Mouse (Mus musculus) adrenal gland, postnatal 25 days (tissue): ENCODE results near the gene Epha5. TPM values are rescaled to one million over a fixed set of nuclear protein-coding genes. Genes with fewer than 3 reads are reported as not detected.

Experiments
- DNase-seq: peaks from one replicate; pipeline ENCODE4 v3.0.0; 2021; ENCODE audit warnings: mixed read lengths
- long read RNA-seq: library from polyadenylated mRNA; stranded (forward); transcript quantifications from one replicate; pipeline ENCODE4 v2.0.0, GENCODE M21; 2021
- total RNA-seq: library from RNA; stranded (reverse); gene quantifications from 2 replicates; pipeline ENCODE4 v1.2.3, GENCODE M21; 2021

Gene Epha5
- total RNA-seq = 2.9 and 4.5 TPM in 2 replicates
- long read RNA-seq, partial matches to known transcripts = 0 of 2 reads
- long read RNA-seq, other reads (novel, unspliced or antisense) = 2 of 2 reads

DNA sequence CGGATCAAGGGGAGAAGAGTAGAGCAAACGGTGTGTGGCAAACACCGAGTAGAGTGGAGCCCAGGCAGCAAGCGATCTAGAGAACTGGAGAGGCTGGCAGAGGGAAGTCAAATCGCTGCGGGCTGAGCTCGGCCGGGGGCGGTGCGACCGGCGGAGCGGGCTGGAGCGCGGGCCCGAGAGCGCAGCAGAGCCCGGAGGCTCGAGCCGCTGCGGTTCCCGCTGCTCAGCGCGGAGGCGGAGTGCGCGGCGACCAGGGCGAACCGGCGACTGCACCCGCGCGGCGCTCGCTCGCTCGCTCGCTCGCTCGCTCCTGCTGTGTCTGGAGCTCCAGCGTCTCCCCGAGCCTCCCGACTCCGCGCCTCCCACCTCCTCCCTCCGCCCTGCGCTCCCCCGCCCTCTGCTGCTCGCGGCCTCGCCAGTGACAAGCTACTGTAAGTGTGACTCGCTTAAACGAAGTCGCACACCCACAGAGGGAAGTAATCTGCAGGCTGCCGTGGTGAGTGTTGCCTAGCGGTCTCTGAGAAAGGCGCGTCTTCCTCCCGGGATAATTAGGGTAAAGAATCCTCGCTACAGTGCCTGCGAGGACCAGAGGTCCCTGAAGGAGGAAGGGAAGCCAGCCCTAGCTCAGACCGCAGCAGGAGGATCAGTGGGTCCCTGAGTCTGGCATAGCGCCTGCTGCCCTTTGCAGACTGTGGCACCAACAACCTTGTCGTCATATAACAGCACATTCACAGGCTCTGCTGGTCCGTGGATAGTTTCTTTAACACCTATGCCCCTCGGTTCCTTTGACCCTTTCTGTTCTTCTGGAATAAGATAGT, at the start of gene Epha5:
Gene Epha5 (minus strand): TSS at position 321 of the 818 bp plus-strand sequence.
- DNase-seq = peak; percentile 64

DNA sequence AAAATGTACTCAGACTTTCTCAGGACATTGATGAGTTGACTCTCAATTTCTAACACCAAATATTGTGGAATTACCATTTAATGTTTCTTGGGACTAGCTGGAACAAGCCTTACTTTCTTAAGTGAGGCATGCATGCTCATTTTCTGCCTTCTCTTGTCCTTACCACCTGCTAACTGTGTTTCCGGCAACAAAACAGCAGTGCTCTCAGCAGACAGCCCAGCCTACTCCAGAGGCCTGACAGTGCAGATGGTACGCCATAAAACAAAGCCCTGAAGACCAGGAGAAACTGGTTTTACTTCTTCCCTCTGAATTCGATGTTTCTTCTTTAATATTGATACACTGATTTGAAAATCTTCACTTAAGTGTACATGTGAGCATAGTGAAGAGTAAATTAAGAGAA, 39.0 kb upstream of the Epha5 start:
- no peak for DNase-seq

DNA sequence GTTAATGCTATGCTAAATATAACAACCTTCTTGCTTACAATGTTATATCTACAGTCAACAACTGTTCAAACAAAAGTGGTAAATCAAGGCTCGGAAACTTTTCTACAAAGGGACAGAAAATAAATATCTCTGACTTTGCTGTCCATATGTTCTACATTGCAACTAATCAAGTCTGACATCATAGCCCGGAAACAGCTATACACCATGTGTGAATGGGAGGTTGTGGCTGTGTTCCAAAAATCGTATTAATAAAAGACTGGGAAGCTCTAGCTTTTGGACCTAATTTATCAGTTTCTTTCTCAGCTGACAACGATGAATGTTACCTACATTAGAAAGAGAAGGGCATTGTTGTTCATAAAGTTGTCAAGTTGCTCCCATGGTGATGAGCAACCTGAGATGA, 37.5 kb upstream of the Epha5 start:
- no peak for DNase-seq

DNA sequence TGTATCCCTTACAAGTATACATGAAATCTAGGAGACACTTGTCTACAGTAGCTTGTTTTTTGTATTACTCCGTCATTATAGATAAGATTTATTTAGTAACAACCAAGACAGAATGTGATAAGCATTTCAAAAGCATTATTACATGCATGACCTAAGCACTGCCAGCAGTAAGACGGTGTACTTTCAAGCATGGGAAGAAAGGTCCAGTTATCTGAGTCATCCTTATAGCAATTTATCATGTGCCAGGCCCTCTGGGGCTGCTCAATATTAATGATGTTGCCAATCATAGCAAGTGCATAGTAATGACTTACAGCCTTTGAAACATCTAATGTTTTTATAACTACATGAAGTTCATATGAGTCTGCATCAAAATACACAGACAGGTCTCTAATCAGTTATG, 36.7 kb upstream of the Epha5 start:
- no peak for DNase-seq

DNA sequence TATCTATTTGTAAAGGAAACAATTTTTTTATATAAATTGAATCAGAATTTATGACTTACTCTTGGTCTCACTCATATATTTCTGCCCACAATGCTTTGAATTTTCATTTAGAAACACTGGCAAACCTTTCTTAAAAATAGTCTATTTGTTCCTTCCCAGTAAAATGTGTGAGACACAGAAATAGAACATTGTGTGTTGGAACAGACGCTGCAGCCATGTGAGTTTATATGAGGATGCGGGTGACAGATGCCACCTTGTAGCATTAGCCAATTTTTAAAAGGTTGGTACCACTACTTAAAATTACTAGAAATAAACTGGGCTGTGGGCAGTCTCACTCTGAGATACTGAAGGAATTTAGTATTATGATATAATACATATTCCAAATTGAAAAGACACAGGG, 23.1 kb upstream of the Epha5 start:
- no peak for DNase-seq

DNA sequence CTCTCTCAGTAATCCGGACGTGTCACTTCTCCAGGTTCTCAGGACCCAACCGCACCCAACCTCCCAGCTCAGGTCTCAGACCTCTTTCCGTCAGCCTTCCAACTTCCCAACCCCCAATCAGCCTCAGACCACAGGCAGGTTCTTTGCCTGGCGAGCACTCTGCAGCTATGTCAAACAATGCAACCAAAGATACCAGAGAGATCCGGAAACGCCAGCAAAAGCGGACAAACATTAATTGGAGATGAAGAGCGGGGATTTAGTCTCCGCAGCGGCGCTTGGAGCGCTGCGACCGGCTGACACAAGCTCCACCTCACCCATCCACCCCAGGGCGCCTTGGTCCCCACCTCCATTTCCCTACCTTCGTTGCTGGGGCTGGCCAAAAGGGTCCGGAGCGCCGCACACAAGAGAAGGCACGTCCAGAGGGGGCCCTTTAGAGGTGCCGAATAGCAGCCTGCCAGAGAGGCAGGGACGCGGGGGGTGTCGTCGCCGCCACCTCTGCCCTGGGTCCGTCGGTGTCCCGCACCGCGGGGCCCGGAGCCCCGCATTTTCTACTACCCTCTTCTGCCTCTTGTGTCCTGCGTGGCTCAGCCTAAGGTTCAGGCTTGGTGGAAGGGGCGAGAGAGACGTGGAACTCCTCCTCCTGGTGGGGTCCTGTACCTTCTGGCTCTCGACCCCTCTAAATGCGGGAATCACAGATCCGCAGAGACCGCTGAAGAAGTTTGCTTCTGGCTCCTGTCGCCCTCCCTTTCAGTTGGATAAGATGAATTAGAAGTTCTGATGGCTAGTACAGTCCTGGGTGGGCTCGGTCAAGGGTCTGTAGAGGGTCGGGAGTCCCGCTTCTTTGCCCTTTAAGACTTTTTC, 991 bp downstream of the Epha5 start:
- DNase-seq = no peak

DNA sequence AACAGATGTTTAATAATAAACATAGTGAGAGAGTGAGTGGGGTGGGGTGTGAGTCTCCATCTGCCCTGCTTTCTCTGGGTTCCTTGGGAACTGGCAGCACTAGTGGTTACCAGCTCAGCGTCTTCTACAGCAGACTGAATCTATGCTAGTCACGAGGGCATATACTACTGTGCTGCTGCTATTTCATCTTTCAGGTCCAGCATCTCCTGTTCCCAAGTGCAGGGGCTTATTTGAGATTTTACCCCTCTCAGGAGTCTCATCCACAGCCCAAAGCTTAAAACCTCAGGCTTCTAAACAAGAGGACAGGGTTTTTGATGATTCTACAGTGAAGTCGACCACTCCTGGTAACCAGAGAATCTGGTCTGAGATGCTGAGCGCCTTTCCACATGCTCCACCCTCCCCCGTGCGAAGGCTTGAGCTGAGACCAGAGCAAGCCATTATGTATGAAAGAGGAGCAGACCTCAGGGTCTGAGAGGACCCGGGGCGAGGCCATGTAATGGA, 2.2 kb downstream of the Epha5 start:
- DNase-seq = no peak

DNA sequence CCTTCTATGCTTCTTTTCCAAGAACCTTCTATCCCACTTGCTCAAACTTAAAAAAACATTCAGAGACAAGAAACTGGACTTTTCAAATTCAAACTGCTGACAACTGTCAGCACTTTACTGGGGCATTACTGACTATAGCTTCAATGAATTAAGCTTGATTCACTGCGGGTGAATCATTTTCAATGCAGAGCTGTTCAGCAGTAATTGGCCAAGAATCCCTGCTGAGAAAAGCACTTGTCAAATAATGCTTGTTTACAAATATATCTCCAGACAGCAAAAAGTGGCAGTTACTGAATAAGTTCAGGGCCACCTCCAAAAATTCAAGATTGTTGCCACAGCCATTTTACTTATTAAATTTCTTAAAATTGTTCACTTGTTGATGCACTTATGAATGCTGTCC, 4.2 kb downstream of the Epha5 start:
- no peak for DNase-seq

DNA sequence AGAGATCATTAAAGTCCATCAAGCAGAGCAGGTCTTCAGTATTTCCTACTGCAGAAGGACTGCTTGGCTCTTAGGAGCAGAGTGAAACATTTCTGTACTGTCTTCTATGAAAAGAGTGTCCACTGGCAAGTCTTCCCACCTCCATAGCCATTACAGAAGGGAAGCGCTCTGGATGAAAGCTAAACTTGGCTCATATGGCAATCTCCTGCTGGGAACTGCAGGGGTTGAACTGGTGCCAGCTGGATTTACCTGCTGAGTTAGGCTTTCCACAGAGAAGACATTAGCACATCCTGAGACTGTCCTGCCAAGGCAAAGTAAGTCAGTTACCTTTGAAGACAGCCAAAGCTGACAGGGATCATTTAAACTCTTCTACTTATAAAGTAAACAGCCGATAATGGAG, 8.8 kb downstream of the Epha5 start:
- DNase-seq = no peak

DNA sequence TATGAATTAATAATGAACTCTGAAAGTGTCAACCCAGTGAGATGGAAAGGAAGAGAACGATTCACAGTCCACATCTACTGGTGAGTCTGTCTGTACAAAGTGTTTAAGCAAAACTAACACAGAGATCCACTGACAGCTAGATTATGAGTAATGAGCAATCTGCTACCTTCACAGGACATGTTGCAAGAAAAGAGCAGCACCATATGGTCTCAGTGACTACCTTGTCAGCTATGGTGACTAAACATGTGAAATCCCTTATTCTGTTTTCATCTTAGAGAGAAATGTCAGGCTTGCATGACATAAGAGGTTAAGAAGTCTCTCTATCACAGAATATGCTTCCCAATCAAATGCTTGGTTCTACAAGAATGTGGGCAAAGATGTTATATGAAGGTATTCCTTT, 20.1 kb downstream of the Epha5 start:
- DNase-seq = no peak

DNA sequence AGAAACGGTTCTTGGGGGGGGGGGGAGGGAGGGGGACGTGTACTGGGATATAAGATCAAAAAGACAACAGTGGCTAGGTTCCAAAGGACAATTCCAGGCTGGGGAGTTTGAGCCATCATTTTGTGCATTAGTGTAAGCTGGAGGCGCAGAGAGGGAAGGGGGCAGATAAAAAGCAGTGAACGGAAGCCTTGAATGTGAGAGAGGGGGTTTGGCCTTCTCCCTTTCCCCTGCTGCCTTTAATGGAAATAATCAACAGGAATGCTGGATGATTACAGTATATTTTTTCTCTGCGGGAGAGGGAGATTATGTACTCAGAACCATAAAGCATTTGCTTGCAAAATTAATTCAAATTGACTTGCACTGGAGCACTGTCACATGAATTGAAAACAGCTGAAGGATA, 51.8 kb downstream of the Epha5 start:
- DNase-seq = no peak

DNA sequence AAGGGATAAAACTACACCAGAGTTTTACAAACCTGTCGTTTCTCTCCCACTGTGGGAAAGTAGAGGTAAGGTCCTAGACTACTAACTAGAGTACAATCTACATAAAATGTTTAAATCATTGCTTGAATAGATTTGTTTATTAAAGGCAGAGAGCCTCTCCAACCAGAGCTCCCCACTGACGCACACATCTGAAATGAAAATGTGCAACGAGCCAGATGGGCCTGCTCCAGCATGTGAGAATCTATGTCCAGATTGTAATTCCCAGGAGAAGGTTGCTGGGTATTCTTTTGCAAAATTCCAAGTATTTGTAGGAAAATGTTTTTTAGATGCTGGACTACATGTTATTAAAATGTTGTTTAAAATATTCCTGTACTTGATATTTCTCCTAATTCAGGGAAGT, 57.8 kb downstream of the Epha5 start:
- DNase-seq = no peak

DNA sequence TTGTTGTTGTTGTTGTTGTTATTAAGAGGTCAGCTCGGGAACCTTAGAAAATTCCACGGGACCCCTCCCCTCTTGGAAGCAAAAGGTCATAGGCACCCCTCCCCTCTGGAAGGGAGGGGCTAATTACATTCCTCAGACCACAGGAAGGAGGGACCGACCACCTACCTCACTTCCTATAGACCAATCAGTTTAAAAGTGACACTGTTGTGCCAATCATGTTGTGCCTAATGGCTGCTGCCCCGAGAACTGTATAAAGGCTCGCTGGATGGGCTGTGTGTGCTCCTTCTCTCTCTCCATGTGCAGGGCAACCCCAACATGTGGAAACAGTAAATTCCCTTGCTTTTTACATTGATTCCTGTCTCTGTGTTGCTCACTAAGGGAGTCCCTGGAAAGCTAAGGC, 64.1 kb downstream of the Epha5 start:
- DNase-seq = no peak

DNA sequence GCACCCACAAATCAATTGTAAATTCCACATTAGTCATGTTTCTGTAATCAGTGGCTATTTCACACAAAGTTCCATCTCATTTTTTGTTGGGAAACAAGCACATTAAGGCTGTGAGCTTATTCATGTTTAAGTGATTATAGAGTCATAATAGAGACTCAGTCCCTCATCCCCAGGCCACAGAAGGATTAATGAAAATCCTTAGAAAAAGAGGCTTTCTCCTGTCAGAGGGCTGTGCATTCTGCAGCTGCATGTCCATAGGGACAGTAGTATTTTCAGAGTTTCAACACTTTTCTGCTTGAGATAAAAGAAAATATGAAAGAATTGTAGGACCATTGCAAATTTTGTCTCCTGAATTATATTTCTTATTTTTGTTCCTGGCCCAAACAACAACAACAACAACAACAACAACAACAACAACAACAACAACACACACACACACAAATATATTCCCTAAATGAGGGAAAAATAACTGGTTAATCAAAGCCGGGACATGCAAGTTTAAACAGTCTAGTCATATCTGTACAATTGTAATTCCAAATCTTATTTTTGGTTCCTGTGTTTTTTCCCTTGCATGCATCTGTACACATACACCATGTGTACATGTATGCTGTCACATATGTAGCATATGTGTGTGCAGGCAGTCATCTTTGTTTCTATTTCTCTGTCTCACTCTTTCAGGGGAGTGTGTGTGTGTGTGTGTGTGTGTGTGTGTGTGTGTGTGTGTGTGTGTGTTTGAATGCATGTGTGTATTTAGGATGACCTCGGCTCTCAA, 70.3 kb downstream of the Epha5 start:
- no peak for DNase-seq

DNA sequence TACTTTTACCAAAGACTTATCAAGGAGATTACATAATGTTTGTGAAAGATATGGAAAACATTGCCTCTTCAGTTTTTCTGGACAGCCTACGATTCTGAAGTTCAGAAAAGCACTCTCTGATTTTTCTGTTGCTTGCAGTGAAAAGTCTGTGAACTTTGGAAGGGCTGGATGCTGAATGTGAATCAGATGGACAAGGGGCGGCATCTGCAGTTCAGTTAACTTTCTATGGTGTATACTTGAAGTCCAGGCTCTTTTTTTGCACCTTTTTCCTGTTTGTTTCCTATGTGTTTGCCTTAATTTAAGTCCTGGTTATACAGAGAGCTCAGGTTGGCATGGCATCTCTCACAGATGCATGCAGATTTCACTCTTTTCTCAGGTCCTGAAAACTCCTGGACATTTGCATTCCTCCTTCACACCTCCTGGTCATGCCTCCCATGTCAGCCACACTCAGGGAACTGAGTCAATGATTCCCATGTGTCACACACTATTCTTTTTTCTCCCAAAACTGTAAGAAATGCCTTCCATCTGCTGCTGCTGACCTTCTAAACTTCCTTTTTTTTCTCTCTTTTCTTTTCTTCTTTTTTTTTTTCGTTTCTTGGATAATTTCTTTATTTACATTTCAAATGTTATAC, 81.2 kb downstream of the Epha5 start:
- DNase-seq = no peak

DNA sequence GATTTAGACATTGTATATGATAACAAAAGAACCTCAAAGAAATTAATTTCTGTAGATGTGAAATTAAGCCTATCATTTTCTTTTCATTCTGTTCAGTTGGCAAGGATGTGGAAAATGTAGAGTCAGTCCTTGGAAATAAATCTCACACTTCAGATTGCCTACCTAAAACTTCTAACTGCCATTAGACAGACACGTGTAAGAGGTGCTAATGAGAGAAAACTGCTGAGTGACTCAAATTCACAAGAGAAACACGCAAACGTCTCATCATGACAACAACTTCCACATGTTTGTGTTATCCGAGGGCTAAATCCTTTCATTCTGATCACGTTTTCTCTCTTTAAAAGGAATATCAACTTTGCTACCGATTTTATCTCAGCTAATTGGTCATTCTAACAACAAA, 82.7 kb downstream of the Epha5 start:
- no peak for DNase-seq

DNA sequence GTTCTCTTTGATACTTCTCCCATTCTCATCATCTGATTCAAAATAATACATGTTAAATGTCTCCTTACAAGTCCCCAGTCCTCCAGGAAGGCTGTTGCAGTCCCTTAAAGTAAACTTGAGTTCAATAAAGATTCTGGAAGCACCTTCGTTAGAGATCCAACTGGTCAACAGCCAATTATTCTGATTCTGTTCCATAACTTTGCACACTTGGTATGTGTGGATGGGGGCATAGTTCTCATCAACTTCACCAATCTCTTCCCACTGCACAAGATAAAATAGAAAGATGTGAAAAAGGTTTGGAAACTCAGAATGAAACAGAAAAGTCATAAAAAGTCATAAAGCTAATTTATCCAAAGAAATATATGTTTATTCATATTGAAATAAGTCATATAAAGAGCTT, 85.6 kb downstream of the Epha5 start:
- no peak for DNase-seq

DNA sequence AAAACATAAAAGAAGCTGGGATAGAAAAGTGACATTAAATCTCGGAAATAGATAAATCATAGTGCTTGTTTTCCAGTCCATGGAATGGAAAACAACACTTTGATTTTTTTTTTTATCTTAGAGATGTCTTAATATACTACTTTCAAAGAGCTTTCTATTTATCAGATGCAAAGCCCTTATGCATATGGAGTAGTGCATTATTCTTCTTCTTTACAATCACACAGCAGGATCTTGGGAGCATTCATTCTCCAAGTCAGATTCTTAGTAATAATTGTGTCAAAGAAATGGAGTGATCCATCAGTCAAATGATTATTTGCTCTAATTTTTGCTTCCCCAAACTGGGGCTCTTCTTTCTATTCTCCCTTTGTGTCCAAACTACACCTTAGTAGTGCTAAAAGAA, 96.6 kb downstream of the Epha5 start:
- no peak for DNase-seq

DNA sequence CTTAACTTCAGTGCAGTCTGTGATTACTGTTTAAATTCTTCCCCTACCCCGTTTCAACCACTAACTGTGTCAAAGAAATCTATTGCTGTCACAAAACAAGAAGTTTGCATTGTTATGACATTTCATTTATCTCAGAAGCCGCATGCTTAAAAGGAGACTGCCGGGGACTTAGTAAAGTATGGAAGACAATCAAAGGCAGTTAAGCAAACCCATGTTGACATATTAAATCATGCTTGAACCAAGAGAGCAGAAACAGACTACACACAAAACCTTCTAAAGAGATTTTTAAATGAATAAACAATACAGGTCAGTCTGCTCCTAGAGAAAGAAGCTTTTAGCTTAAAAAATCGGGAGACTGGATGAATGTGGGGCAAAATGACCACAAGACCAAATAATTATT, 97.0 kb downstream of the Epha5 start:
- no peak for DNase-seq

DNA sequence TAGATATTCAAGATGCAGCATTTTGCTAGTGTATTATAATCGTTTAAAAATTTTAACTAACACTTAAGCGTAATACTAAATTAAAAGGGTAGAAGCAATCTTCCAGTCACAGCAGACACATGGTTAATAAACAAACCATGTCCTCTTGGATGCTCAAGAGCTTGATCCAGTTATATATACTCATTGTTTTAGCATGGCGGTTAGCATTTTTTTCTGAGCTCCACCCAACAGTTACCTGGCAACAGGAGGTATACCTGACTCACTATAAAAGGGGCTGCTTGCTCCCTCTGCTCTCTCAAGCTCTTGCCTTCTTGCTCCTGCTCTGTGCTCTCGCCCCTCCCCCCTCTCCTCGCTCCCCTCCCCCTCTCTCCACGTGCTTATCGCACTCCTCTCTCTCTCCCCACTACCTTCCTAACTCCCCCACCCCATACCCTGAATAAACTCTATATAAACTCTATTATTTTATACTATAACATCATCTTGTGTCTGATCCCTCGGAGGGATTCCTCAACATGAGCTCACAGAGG, 98.3 kb downstream of the Epha5 start:
- no peak for DNase-seq

DNA sequence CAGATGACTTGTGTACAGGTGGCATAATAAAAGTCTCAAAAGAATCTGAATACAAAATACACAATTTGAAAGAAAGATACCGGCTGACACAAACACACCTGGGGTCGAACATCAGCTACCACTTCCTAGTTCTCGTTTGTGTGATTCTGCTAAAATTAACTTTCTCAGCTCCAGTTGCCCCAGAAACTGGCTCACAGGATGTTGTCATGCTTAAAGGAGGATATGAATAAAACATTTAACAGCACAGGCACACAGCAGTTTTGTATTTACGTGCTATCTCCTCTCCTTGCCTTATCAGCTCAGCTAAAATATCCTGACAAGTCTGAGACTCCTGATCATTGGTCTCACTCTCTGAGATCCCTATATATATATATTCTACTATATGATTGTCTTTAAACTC, 99.3 kb downstream of the Epha5 start:
- DNase-seq = no peak

DNA sequence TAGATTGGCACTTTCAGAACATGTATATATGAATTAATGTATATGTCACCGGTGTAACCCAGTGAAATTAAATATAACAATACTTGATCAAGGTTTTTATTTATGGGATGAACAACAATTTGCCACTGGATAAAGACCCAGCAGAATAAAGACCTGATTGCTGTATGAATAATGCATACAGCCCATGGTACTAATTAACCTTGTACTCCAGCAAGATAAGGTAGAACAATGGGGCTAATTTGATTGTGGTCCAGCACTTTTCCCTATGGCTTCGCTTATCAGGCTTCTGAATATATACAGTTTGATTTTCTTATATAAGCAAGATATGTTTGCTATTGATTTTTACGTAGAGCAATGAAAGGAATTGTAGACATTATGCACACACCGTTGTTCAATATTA, 103.6 kb downstream of the Epha5 start:
- no peak for DNase-seq
